Mouse (Mus musculus): Measurements from ENCODE around the gene Tbc1d10b. TPM values are rescaled to one million over a fixed set of nuclear protein-coding genes. Genes with fewer than 3 reads are reported as not detected.

The Tbc1d10b gene
- total and polyA plus RNA-seq, 3 experiments, result 18.2 to 28.0 (median 25.6) TPM

- Histone ChIP-seq H3K27ac (ENCODE audit: insufficient read depth, low read depth) (no peak overlapping the region), H3K4me3 (replicated peaks in 1 of 3; ENCODE audit: low read depth in 2 of 3, low read length in 2 of 3, poor library complexity in 1 of 3) (no peak overlapping the region), H3K36me3 (replicated peaks in 1 of 2; ENCODE audit: control insufficient read depth in 1 of 2, insufficient read depth in 1 of 2, low read length in 1 of 2) (peaks cover 26 to 44% of the 10 kb centered on the region in 2 experiments), H3K9ac (ENCODE audit: insufficient read depth, low read depth) (no peak overlapping the region), H3K4me1 (ENCODE audit: control insufficient read depth in 1 of 2, insufficient read depth in 2 of 2) (peaks cover 17 to 63% of the 10 kb centered on the region in 2 experiments), H3K79me2 (replicated peaks; ENCODE audit: control insufficient read depth, extremely low read depth, insufficient read depth, poor library complexity, severe bottlenecking) (peaks cover 18% of the 10 kb centered on the region), H3K4me2 (ENCODE audit: insufficient read depth, low read depth, poor library complexity, severe bottlenecking) (no peak overlapping the region), H3K27me3 (replicated peaks) (no peaks in the 10 kb centered on the region), H3K9me3 (replicated peaks; ENCODE audit: low read length) (no peaks in the 10 kb centered on the region)
- peak; percentile 76 for DNase-seq (ENCODE audit: extremely low read depth)
- in situ Hi-C loops (cut with MboI; ENCODE audit: low pct_ligation_motif_present, low pct_unique_long_range_greater_than_20kb, low sequenced_read_pairs), result no loop called here
- TF ChIP-seq POLR2AphosphoS2 (IDR thresholded peaks at IDR 0.05; ENCODE audit: low read depth, low read length) (no peak), ELF1 (IDR thresholded peaks at IDR 0.05; ENCODE audit: low read depth, low read length) (peak; percentile 59; the same call in 1 of the 2 replicates), MAFK (IDR thresholded peaks at IDR 0.05; ENCODE audit: insufficient replicate concordance, low read length) (no peak), TBP (conservative IDR thresholded peaks at IDR 0.05; ENCODE audit: low read depth, low read length) (0 out of 2 replicates have a peak, but pooled peaks have one; percentile 19), ZMIZ1 (IDR thresholded peaks at IDR 0.05; ENCODE audit: low read depth, low read length) (no peak), PAX5 (IDR thresholded peaks at IDR 0.05; ENCODE audit: low read length) (no peak), NELFE (IDR thresholded peaks at IDR 0.05; ENCODE audit: low read depth, low read length) (no peak), TCF12 (IDR thresholded peaks at IDR 0.05; ENCODE audit: low read depth, low read length) (no peak), ETS1 (conservative IDR thresholded peaks at IDR 0.05; ENCODE audit: low read depth, low read length) (no peak), IRF4 (IDR thresholded peaks at IDR 0.05; ENCODE audit: low read depth, low read length) (no peak), JUN (IDR thresholded peaks at IDR 0.05; ENCODE audit: insufficient read depth, low read depth, low read length) (no peak), RCOR1 (conservative IDR thresholded peaks at IDR 0.05; ENCODE audit: low read depth, low read length) (no peak), HCFC1 (IDR thresholded peaks at IDR 0.05; ENCODE audit: low read depth, low read length) (no peak), GABPA (IDR thresholded peaks at IDR 0.05; ENCODE audit: insufficient replicate concordance, low read depth, low read length) (no peak), ZC3H11A (IDR thresholded peaks at IDR 0.05; ENCODE audit: low read depth, low read length) (no peak), JUND (conservative IDR thresholded peaks at IDR 0.05; ENCODE audit: low read depth, low read length) (no peak), UBTF (IDR thresholded peaks at IDR 0.05; ENCODE audit: low read depth, low read length) (no peak), USF1 (IDR thresholded peaks at IDR 0.05; ENCODE audit: low read depth, low read length) (no peak), SMC3 (IDR thresholded peaks at IDR 0.05; ENCODE audit: low read depth, low read length) (peak; percentile 65), E2F4 (IDR thresholded peaks at IDR 0.05; ENCODE audit: insufficient replicate concordance, low read depth, low read length) (no peak), CTCF (conservative IDR thresholded peaks at IDR 0.05 in 1 of 2, IDR thresholded peaks at IDR 0.05 in 1 of 2; ENCODE audit: low read depth in 2 of 2, low read length in 2 of 2) (peak; percentile 81 to 87), MAX (IDR thresholded peaks at IDR 0.05; ENCODE audit: low read length) (no peak), MEF2A (IDR thresholded peaks at IDR 0.05; ENCODE audit: borderline replicate concordance, low read depth, low read length) (no peak), POLR2A (IDR thresholded peaks at IDR 0.05; ENCODE audit: low read depth, low read length) (no peak), NRF1 (IDR thresholded peaks at IDR 0.05; ENCODE audit: low read depth, low read length) (no peak), ZNF384 (IDR thresholded peaks at IDR 0.05; ENCODE audit: low read depth, low read length) (no peak), SIN3A (IDR thresholded peaks at IDR 0.05; ENCODE audit: low read length) (no peak), RAD21 (IDR thresholded peaks at IDR 0.05; ENCODE audit: low read depth, low read length) (peak; percentile 33), USF2 (conservative IDR thresholded peaks at IDR 0.05; ENCODE audit: low read depth, low read length) (no peak), MYC (IDR thresholded peaks at IDR 0.05; ENCODE audit: low read depth, low read length) (no peak), EP300 (IDR thresholded peaks at IDR 0.05; ENCODE audit: low read length) (no peak), ZKSCAN1 (IDR thresholded peaks at IDR 0.05; ENCODE audit: borderline replicate concordance, low read depth, low read length) (no peak), KAT2A (IDR thresholded peaks at IDR 0.05; ENCODE audit: insufficient replicate concordance, low read length) (no peak), MXI1 (IDR thresholded peaks at IDR 0.05; ENCODE audit: low read depth, low read length) (no peak), BHLHE40 (IDR thresholded peaks at IDR 0.05; ENCODE audit: low read depth, low read length) (no peak), CHD2 (IDR thresholded peaks at IDR 0.05; ENCODE audit: low read length) (no peak), MAZ (IDR thresholded peaks at IDR 0.05; ENCODE audit: low read depth, low read length) (no peak), CHD1 (IDR thresholded peaks at IDR 0.05; ENCODE audit: low read depth, low read length) (no peak)
- dilution Hi-C loops (cut with MboI; ENCODE audit: extremely low pct_ligation_motif_present, extremely low pct_unique_long_range_greater_than_20kb, low sequenced_read_pairs), result no loop called here
Observed at GRCm38 (mm10) chr7:127214981-127215871, 7.0 kb upstream of the Tbc1d10b start.
